Mouse (Mus musculus): ENCODE measurements around the gene Spon2.

DNA sequence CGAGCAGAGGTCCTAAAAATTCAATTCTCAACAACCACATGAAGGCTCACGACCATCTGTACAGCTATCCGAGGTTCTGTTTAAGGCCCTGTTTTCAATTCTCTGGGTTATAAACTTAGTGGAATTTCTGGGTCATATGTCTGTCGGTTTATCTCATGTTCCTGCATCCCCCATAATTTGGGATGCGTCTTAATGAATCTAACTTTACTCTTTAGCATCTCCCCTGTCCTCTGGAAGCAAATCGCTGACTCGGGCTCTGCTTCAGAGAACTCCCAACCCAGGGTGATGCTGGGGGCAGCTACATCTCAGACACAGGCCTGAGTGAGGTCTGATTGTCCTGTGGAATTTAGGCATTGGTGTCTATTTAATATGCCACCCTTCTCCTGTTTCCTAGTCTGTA lies 14.0 kb downstream of the Spon2 start:
- TF ChIP-seq CTCF (IDR thresholded peaks at IDR 0.05; ENCODE audit: low read depth, low read length) (no peak), POLR2AphosphoS5 (IDR thresholded peaks at IDR 0.05; ENCODE audit: insufficient replicate concordance, low read depth, low read length) (no peak), TAL1 (conservative IDR thresholded peaks at IDR 0.05; ENCODE audit: low read depth, low read length) (no peak)

Data from G1E (cell line).